Mouse (Mus musculus) small intestine, adult 2 months (tissue): Measurements from ENCODE around the gene Dst.

Source experiments
- CTCF ChIP-seq: fragments of 200-500 bp; IDR thresholded peaks from 2 replicates; pipeline ENCODE4 v1.5.1; 2012; ENCODE audit warnings: low read depth, mild to moderate bottlenecking, control low read depth, inconsistent platforms, low read length, moderate library complexity, mixed read lengths; ENCODE audit not compliant: insufficient replicate concordance, insufficient read length; ENCODE audit errors: extremely low read depth
- POLR2A ChIP-seq: fragments of 200-500 bp; IDR thresholded peaks from 2 replicates; pipeline ENCODE4 v1.6.1; 2012; ENCODE audit warnings: low read depth, mild to moderate bottlenecking, control low read depth, inconsistent platforms, low read length, moderate library complexity

GRCm38 (mm10) chr1:34073436-34074169, 165.6 kb downstream of the Dst start:
- TF ChIP-seq POLR2A (no peak), CTCF (no peak)
